Mouse (Mus musculus) embryonic fibroblast, embryonic 13.5 days (primary cell): Measurements from ENCODE around the gene Hpse2.

ENCODE experiments used
- CTCF ChIP-seq: IDR thresholded peaks from 2 replicates; pipeline ENCODE4 v1.5.1; 2011; ENCODE audit warnings: mild to moderate bottlenecking, control low read depth, low read length, moderate library complexity, borderline replicate concordance; ENCODE audit not compliant: insufficient read depth
- POLR2A ChIP-seq: IDR thresholded peaks from 2 replicates; pipeline ENCODE4 v1.6.1; 2011; ENCODE audit warnings: low read depth, mild to moderate bottlenecking, control low read depth, low read length, moderate library complexity

GRCm38 (mm10) chr19:42937544-42937943, 450.6 kb downstream of the Hpse2 start:
- TF ChIP-seq POLR2A, result no peak
- no peak for TF ChIP-seq CTCF
